In genomic region chr1:180966542-180966941, GRCm38 (mm10) we compare ENCODE assay signal across 14 mouse cellular contexts. TPM values are rescaled to one million over a fixed set of nuclear protein-coding genes. Genes with fewer than 3 reads are reported as not detected.
DNase-seq lines count a peak whose midpoint lies in the region; ATAC-seq and TF ChIP-seq lines count a peak whose summit lies in the region.
"Had no signal": no experiment of that assay in that cellular context is flagged by ENCODE, and none has a peak within 500 bp of the region (broad histone marks: within the 10 kb centered on the region; RNA-seq: fewer than 3 reads in every experiment).

No protein-coding gene starts in this region.

- WGBS in kidney, embryonic 14.5 days, result 58% methylated on average over 3 of the region's 3 CpGs

- no peaks in the 10 kb centered on the region; the same call in 1 of the 2 replicates for H3K36me3 ChIP-seq in kidney, embryonic 14.5 days (ENCODE audit: control insufficient read depth, insufficient read depth, low read length)
- peaks cover 25% of the 10 kb centered on the region for H3K36me3 ChIP-seq in myocyte (ENCODE audit: control insufficient read depth, insufficient read depth)
- H3K36me3 ChIP-seq: forebrain, embryonic 12.5 days; midbrain, embryonic 10.5 days had no signal

- no peak overlapping the region for H3K4me3 ChIP-seq in kidney, embryonic 14.5 days (ENCODE audit: low read length)
- H3K4me3 ChIP-seq in myocyte, result no peak overlapping the region
- H3K4me3 ChIP-seq: forebrain, embryonic 12.5 days; heart, embryonic 15.5 days; midbrain, embryonic 10.5 days had no signal

- no peak overlapping the region for H3ac ChIP-seq in myocyte (ENCODE audit: control insufficient read depth, insufficient read length)

- TF ChIP-seq POLR2A in myocyte (IDR thresholded peaks at IDR 0.05; ENCODE audit: insufficient read length, low read depth), result no peak

- peak; percentile 50 to 70 for DNase-seq in kidney, postnatal 25 days
- peak; percentile 85 for DNase-seq in adrenal gland, adult 2 months
- DNase-seq in gastrocnemius, postnatal 25 days, result peak; percentile 42
- DNase-seq in layer of hippocampus, postnatal 25 days (ENCODE audit: extremely low spot score in 1 of 2, low spot score in 1 of 2), result no peak
- no peak for DNase-seq in B cell, adult 2 months
- DNase-seq: layer of hippocampus, adult 9-11 months; liver; thymus, postnatal 4 days had no signal

- no peak overlapping the region for H3K4me2 ChIP-seq in kidney, embryonic 14.5 days (replicated peaks; ENCODE audit: low read depth, low read length)
- peak overlapping the region; percentile 40 for H3K4me2 ChIP-seq in myocyte (ENCODE audit: low read depth)
- H3K4me2 ChIP-seq: forebrain, embryonic 12.5 days; heart, embryonic 15.5 days had no signal

- H3K9ac ChIP-seq in kidney, embryonic 14.5 days (ENCODE audit: low read depth, low read length), result no peak overlapping the region
- H3K9ac ChIP-seq: forebrain, embryonic 12.5 days; heart, embryonic 15.5 days had no signal

- H3K79me2 ChIP-seq in myocyte (ENCODE audit: control insufficient read depth, insufficient read depth), result no peaks in the 10 kb centered on the region

- H3K27ac ChIP-seq in kidney, embryonic 14.5 days (ENCODE audit: low read depth, low read length), result no peak overlapping the region
- H3K27ac ChIP-seq: forebrain, embryonic 12.5 days; heart, embryonic 15.5 days; midbrain, embryonic 10.5 days had no signal

- H3K27me3 ChIP-seq in kidney, embryonic 14.5 days (ENCODE audit: control insufficient read depth, insufficient read depth, low read length), result no peaks in the 10 kb centered on the region
- H3K27me3 ChIP-seq in myocyte (ENCODE audit: control insufficient read depth, insufficient read depth, insufficient read length), result no peaks in the 10 kb centered on the region
- H3K27me3 ChIP-seq: forebrain, embryonic 12.5 days; heart, embryonic 15.5 days had no signal

- H3K4me1 ChIP-seq in kidney, embryonic 14.5 days (ENCODE audit: control insufficient read depth, insufficient read depth, low read length), result 0 out of 2 replicates have a peak, but pooled peaks cover 4% of the 10 kb centered on the region
- H3K4me1 ChIP-seq: forebrain, embryonic 12.5 days; midbrain, embryonic 10.5 days had no signal

- no peak for ATAC-seq in kidney, embryonic 14.5 days (ENCODE audit: low FRiP score, low TSS enrichment)

- no peaks in the 10 kb centered on the region for H3K9me3 ChIP-seq in kidney, embryonic 14.5 days (ENCODE audit: control insufficient read depth, low read length)
- H3K9me3 ChIP-seq: forebrain, embryonic 12.5 days; heart, embryonic 15.5 days; midbrain, embryonic 10.5 days had no signal

TF ChIP-seq in myocyte, 11 proteins besides CTCF, POLR2A, EP300 and RAD21:
- TF ChIP-seq CEBPB (IDR thresholded peaks at IDR 0.05; ENCODE audit: insufficient read depth, poor library complexity, severe bottlenecking) (no peak), MYOD1 (IDR thresholded peaks at IDR 0.05; ENCODE audit: control insufficient read depth in 1 of 3, insufficient read length in 2 of 3, low read depth in 2 of 3) (no peak), USF1 (IDR thresholded peaks at IDR 0.05; ENCODE audit: low read depth) (no peak), MYOG (IDR thresholded peaks at IDR 0.05; ENCODE audit: control insufficient read depth in 1 of 3, insufficient read depth in 1 of 3, insufficient read length in 2 of 3, low read depth in 2 of 3) (peak in 1 of 3 experiments; percentile 27), SRF (IDR thresholded peaks at IDR 0.05; ENCODE audit: control insufficient read depth, insufficient read length, low read depth) (no peak), E2F4 (IDR thresholded peaks at IDR 0.05; ENCODE audit: insufficient read depth) (no peak), POLR2AphosphoS2 (IDR thresholded peaks at IDR 0.05; ENCODE audit: insufficient read length, low read depth) (no peak), TCF3 (IDR thresholded peaks at IDR 0.05; ENCODE audit: insufficient read length, low read depth) (no peak), TCF12 (IDR thresholded peaks at IDR 0.05; ENCODE audit: insufficient read depth, poor library complexity, severe bottlenecking) (no peak)

RNA-seq across cellular contexts. Expression of gene Tmem63a, which starts 24.4 kb away (rescaled TPM):
- polyA plus RNA-seq in kidney, embryonic 14.5 days (2014; fragmentation: Nextera tagmentation; extraction: Ambion mirVana), result 4.0 and 7.5 TPM in 2 replicates
- total RNA-seq in adrenal gland, adult 2 months (2021), result 10 to 100 TPM; 52.8 to 66.0 TPM
- 135 and 238 TPM in 2 replicates for polyA plus RNA-seq in adrenal gland, adult 2 months (2012; rRNA removed)
- total RNA-seq in gastrocnemius, postnatal 25 days (2021), result 10 to 100 TPM; 11.7 to 12.4 TPM
- 45.5 TPM for polyA plus RNA-seq in myocyte (2012; fragmentation: generic; extraction: Trizol)
- 10 to 100 TPM; 18.7 to 18.9 TPM for total RNA-seq in layer of hippocampus, postnatal 25 days (2021)

RNA-seq across cellular contexts. Expression of gene Lefty1, which starts 31.7 kb away (rescaled TPM):
- polyA plus RNA-seq in kidney, embryonic 14.5 days (2014; fragmentation: Nextera tagmentation; extraction: Ambion mirVana), result 0.51 and 0.54 TPM in 2 replicates
- total RNA-seq in adrenal gland, adult 2 months (2021), result 10 to 100 TPM in 1 of 2 experiments, 1 to 10 TPM in 1; 2.0 to 11.3 TPM
- 34.2 and 35.6 TPM in 2 replicates for polyA plus RNA-seq in adrenal gland, adult 2 months (2012; rRNA removed)
- total RNA-seq in gastrocnemius, postnatal 25 days (2021), result under 1 TPM in 1 of 2 experiments, not detected in 1; 0.33 TPM
- polyA plus RNA-seq in myocyte (2012; fragmentation: generic; extraction: Trizol), result 2.9 TPM
- 10 to 100 TPM; 11.2 to 12.4 TPM for total RNA-seq in layer of hippocampus, postnatal 25 days (2021)
- total RNA-seq: neutrophil, adult 5-6 weeks had no signal

RNA-seq across cellular contexts. Expression of gene Ephx1, which starts 54.2 kb away (rescaled TPM):
- 2.8 and 3.8 TPM in 2 replicates for polyA plus RNA-seq in kidney, embryonic 14.5 days (2014; fragmentation: Nextera tagmentation; extraction: Ambion mirVana)
- 100 to 1,000 TPM; 209 to 314 TPM for total RNA-seq in adrenal gland, adult 2 months (2021)
- polyA plus RNA-seq in adrenal gland, adult 2 months (2012; rRNA removed), result 112 and 140 TPM in 2 replicates
- total RNA-seq in gastrocnemius, postnatal 25 days (2021), result 10 to 100 TPM; 12.0 to 15.4 TPM
- polyA plus RNA-seq in myocyte (2012; fragmentation: generic; extraction: Trizol), result 116 TPM
- 10 to 100 TPM; 26.8 to 31.2 TPM for total RNA-seq in layer of hippocampus, postnatal 25 days (2021)

Comparison
In these comparisons a context has a peak if more than half of its experiments do, and no peak if none do; other contexts are left out.
1. DNase-seq: peak in kidney, postnatal 25 days (2 of 2), adrenal gland, adult 2 months (single experiment) and gastrocnemius, postnatal 25 days (single experiment); none in layer of hippocampus, postnatal 25 days (0 of 2) and B cell, adult 2 months (0 of 2).
2. RNA of gene Ephx1, which starts 54.2 kb away (total RNA-seq): 209 to 314 TPM in adrenal gland, adult 2 months; 26.8 to 31.2 TPM in layer of hippocampus, postnatal 25 days and 12.0 to 15.4 TPM in gastrocnemius, postnatal 25 days; every median in the first group is over 4 times any median in the second.